Mouse (Mus musculus): ENCODE results near the gene Acaca.
"Not testable (repeated sequence)": the region's sequence is repeated elsewhere in the genome, so short reads cannot be mapped to it uniquely, and the experiment has no call there.

The Acaca gene

DNA sequence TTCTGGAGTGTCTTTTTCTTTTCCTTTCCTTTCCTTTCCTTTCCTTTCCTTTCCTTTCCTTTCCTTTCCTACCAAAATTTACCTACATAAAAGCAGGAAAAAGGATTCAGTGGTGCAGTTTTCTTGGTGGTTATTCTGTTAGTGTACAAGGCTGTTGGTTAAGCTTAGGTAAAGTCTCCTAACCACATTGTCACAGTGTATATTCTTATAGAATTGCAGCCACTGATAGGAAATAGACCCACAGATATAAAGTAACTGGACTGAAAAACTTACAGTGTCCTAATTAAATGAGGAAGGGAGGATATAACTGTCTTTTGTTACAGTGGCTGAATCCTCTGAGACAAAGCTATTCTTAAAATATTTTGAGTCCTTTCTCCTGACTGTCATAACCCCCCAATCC is 202.9 kb downstream of the Acaca start:
- no peak for DNase-seq (ENCODE audit: low read depth, low spot score)

DNA sequence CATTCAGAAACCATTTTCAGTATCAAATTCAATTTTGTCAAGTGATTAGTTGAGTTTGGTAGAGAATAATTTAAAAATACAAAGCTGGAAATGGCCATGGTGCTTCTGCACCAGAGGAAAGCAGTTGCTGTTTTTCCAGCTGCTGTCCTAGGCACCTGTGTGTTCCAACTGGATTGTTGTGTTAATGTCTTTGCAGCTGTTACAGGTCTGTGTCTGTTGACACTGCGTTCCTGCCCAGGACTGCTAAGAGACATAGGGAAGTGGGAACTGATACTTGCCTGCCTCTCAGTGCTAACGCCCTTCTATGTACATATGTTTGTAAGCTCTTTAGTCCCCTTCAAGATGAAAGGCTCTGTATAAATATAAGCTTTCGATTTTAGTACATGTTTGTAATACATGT is 203.4 kb downstream of the Acaca start:
- DNase-seq (ENCODE audit: low read depth, low spot score) = no peak

DNA sequence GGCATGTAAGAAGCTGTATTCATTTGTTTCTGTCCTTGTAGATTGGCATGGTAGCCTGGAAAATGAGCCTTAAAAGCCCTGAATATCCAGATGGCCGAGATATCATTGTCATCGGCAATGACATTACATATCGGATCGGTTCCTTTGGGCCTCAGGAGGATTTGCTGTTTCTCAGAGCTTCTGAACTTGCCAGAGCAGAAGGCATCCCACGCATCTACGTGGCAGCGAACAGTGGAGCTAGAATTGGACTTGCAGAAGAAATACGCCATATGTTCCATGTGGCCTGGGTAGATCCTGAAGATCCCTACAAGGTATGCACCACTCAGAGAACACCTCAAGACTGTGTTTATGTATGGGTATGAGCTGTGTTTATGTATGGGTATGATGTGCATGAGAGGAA is 208.8 kb downstream of the Acaca start:
- not testable (repeated sequence) for DNase-seq (ENCODE audit: low read depth, low spot score)

DNA sequence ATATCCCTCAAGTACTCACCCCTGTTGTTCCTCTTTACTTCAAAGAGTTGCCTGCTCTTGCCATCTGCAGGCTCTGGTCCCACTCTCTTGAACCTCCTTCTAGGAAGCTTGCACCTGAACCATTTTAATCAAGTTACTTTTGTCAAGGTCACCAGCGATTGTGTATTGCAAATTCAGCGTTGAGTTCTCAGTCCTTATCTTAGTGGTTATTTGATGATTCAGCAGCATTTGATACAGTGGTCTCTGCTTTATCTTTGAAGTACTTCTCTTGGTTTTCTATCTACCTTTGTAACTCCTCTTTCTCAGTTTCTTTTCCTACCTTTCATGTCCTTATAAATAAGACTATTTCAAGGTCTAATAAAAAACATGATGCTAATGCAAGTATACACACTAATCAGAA is 211.2 kb downstream of the Acaca start:
- DNase-seq (ENCODE audit: low read depth, low spot score) = no peak

DNA sequence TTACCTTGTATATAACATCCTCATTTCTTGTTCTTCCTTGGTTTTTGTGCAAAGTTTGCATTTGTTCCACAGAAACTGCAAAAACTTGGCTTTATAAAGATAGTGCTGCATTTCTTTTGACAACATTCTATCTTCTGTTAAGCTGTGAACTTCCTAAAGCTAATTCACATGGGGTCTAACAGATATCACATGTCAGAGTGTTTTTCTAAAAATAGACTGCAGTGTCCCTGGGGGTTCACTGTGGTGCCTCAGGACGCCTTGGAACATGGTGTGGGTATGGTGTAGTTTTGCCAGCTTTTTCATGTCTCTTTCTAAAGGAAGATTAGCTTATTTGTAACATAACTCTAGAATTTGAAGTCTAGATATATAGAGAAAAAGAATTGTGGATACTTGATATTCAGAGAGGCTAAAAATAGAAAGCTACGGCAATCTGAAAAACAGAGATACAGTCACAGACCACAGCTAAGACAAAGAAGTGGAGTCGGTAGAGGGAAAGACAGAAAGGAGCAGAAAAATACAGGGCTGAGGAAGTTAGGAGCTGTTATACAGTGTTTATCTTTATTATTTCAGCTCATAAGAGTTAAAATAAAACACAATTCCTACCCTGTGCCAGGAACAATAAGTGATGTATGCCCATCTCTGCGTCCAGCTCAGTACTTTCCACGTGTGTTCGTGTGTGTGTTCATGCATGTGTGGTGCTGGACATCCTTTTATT is 215.2 kb downstream of the Acaca start:
- DNase-seq (ENCODE audit: low read depth, low spot score) = no peak

DNA sequence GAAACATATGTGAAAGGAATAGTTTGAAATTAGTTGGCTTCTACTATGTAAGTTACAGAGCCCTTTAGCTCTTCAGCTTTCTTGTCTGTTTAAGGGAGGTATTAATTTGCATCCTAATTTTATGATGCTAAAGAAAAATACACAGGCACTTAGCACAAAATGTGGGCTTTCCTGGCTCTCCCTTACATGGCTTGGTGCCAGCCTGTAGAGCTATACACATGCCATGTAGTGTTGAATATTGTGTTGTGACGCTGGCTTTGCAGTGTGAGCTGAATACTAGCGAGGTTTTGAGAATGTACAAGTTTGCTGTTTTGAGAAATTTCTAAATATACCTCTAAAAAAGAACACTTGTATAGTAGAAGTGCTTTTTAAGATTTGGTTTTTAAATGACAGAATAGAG is 218.3 kb downstream of the Acaca start:
- no peak for DNase-seq (ENCODE audit: low read depth, low spot score)

DNA sequence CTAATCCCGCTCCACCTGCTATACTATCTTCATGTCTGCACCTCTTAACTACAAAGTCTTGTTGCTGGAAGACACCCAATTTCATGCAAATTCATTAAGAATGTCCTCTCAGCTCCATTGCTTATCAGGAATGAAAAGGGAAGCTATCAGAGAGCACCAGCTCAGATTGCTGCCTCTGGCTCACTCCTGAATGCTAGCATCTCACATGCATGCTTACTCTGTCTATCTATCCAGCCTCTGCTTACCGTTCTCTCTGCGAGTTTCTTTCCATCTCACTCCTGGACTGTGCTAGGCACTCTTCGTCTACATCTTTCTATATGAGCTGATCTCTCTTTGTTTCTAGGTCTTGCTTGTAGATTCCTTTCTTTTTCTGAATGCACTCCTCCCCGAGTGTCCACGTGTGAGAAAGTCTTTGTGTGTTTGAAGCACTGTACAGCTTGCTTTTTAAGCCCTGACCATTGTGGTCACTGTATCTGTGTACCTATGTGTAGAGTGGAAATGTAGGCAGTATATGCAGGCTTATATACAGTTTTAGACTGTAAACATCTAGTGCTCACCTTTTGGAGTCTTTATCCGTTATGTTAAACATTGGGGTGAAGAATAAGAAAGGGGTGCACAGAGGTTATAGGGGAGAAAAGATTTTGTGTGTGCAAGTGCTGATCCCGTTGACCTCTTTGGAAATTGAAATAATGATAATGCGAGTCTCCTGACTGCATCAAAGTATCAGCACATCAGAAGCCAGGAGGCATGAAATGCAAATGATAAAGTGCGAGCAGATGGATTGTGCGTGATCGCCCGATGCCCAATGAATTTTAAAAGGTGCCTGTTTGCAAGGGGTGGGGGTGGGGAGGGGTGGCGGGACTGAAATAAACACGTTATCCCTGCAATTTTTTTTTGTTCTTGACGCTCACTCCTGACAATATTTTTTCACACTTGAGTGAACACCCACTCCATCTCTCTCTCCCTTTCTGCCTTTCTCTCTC is 219.7 kb downstream of the Acaca start:
- DNase-seq (ENCODE audit: low read depth, low spot score) = no peak

DNA sequence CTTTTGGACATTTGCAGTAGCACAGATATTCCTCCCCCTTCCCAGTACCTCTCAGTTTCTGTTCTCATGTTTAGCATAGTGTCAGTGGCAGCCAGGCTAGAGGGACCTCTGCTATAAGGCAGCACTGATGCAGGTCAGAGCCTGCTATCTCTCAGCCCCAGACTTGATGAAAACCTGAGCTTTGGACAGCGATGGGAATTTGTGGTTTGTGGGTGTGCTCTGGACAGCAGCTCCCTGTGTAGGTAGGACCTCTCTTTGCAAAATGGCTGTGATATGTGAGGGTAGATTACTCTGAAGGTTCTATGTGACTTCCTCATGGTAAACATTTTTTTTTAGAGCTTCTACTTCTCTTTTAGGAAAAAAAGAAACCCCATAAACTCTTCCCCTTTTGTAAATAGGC is 221.7 kb downstream of the Acaca start:
- no peak for DNase-seq (ENCODE audit: low read depth, low spot score)

DNA sequence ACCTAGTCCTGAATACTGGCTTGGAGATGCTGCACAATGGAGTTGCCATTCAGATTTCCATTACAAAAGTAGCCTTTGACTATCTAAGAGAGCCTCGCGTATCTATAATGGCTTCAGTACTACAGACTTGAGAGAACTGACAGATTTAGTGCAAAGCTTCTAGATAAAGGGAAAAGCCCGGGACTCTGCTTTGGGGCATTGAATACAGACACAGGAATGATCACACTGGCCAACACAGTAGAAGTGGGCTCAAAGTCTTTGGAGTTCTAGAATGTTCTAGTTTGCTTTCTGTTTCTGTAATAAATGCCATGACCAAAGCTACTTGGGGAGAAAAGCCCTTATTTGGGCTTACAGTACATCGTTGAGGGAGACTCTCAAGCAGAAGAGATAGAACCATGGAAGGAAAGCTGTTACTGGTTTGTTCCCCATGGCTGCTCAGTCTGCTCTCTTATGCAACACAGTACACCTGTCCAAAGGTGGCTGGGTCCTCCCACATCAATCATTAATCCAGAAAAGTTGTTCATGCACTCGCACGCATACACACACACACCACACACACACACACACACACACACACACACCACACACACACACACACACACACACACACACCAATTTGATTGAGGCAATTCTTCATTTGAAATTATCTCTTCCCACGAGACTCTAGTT is 223.7 kb downstream of the Acaca start:
- DNase-seq (ENCODE audit: low read depth, low spot score) = no peak

DNA sequence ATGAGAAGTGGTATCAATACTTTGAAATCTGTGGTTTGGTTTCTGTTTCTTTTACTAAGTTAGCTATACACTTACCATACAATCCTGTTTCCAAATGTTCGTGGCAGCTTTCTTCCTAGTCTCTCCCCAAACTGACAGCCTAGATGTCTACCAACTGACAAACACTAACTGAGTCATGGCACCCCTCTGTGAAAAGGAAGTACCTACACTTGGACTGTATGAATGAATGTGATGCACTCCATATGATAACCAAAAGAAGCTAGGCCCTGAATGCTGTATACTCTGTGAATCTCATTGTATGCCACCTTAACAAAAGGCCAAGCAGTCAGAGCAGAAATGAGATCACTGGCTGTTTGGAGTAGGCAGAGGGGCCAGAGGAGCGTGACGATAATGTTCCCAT is 227.8 kb downstream of the Acaca start:
- no peak for DNase-seq (ENCODE audit: low read depth, low spot score)

DNA sequence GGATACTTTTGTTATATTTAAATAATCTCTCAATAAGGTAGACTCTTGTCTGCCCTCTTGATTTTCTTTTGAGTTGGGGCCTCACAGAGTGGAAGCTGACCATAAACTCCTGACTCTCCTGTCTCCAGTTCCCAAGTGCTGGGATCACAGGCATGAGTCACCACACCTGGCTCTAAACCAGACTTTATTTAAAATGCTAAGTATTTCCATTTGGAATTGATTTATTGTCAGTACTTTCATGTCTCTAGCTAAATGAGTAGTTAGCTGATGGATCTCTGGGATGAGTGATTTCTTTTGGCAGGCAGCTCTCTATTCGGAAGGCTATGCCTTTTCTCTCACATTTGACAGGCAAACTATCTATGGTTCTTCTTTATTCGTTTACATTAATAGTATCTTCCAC is 228.3 kb downstream of the Acaca start:
- DNase-seq (ENCODE audit: low read depth, low spot score) = no peak

DNA sequence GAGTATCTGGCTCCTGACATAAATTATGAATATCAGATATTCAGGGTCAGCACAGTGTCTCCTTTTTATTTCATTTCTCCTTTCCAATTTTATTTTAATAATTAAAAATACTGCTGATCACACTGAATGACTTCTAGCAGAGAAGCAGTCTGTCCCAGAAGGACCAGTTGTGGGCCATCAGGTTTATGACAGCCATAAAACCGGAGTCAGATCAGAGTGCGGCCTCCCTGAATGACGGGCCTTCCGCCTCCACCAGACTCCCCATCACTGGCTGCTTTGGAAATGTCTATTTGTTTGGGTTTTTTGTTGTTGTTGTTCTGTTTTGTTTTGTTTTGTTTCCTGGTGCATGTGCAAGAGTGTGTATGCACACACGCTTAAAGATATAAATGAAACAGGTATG is 232.1 kb downstream of the Acaca start:
- no peak for DNase-seq (ENCODE audit: low read depth, low spot score)

DNA sequence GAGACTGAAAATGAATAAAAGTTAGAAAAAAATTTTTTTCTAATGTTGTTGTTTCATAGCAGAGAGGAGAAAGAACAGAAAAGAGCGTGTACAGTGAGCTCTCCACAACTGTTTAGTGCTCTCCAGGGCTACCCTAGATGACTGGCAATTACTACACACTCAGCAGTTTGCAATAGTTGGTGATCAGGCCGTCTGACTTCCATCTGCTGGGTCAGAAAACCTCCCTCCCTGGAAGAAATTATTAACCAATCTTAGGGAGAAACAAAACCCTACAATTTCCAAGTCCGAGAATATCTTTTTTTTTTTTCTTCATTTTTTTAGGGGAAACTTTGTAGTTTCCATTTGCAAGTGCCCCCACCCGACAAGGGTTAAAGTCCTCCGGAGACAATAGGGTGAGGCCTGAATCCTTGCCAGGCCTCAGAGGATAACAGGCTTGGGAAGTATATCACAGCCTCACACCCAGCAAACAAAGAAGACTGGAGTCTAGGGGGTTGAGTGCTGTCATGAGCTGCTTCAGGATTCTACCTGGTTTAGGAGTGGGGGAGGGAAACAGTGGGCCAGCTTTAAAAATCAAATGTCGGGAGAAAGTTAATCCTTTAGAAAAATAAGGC is 233.3 kb downstream of the Acaca start:
- DNase-seq (ENCODE audit: low read depth, low spot score) = no peak

DNA sequence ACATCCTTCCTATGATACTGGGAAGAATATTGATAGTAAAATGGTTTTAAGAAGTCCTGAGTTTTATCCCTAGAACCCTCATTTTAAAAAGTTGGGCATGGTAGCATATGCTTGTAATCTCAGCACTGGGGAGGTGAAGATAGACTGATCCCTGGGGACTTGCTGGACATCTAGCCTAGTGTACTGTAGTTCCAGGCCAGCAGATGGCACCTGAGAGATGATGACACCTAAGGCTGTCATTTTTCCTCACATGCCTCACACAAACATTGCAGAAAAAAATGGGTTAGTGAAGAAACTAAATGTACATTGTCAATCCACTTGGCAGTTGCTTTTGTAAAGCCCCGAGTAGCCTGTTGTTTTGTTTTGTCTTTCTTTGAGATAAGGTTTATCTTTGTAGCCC is 235.8 kb downstream of the Acaca start:
- DNase-seq (ENCODE audit: low read depth, low spot score) = no peak

DNA sequence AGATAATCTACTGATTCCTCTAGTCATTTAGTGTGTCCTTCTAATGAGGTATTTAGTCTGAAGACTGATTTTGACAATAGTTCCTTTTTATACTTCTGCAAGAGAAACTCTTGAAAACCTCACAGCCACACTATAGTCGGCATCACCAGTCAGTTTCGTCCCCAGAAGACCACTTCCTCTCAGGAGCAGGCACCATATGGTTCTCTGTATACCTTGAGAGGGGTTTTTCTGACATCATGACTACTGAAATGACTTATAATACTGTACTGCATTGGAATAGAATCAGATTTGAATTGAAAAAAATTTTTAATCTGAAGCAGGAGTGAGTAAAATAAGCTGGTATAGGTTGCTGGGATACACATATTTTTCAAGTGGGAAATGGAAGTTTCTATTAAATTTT is 239.4 kb downstream of the Acaca start:
- no peak for DNase-seq (ENCODE audit: low read depth, low spot score)

DNA sequence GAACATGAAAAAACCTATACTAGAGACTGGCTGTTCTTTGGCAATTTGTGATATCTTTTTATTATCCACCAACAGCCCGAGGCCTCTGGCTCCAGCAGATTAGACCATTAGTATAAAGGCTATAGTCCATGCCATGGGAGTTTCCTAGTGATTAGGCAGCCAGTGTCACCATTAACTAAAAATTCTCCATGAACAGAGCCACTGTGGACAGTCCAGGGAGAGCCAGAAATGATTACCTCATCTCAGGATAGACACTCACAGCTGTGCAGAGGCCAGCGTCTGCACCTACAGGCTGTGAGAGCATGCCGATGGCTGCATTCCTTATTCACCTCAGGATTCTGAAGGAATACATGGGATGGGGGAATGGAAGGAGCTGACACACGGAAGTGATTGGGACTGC is 243.7 kb downstream of the Acaca start:
- DNase-seq (ENCODE audit: low read depth, low spot score) = no peak

DNA sequence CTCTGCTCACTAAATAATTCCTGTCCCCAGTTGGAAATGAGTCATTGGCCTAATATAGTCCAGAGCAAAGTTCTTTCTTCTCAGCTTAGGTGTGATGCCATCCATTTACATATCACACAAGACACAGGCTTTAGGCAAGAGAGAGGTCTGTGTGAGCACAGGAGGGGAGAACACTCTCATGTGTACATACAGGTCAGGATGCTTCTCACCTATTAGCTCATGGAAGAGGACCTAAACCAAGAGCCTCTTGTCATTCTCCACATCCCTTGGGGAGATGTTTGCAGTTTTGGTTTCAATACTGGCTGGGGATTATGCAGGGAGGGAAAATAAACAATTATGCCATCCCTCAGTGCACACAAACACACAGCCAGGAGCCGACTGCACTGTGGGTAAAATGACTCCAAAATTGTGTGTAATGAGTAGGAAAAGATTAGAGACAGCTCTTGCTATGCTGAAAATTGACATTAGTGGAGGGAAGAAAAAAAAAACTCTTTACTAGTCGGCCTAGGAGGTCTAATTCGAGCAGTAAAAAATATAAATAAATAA is 246.6 kb downstream of the Acaca start:
- no peak for DNase-seq (ENCODE audit: low read depth, low spot score)

DNA sequence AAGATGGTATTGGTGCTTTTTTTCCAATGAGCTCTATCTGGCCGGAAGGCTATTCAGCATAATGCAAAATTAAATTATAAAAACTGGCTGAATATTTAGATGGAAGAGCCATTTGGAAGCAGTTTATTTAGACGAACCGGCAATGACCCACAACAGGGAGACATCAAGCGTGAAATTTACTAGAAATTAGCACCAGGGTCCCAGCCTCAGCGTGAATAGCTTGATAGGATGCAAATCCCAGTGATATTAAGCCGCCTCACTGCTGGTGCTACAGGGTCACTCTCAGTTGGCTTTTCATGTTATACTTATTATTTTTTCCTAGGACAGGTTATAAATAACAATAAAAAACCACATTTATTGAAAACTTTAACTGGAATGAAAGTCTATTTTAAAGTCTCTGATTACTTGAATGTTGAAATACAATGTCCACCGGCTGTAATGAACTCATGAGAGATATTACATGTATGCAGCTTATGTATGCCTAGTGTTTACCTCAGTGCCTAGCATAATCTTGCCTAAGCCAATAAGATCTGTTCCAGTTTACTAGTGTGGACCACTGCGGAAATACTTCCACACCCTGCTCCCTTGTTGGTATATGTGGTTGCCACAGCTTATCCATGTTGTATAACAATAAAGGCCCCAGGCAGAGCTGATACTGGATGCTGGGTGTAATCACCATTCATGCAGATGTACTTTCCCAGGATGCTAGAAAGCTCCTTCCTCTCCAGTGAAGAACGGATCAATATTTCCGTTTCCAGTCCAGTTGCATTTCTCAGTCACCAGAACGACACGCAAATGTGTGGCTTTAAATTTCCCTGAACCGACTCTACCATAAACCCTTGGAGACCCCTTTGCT is 247.3 kb downstream of the Acaca start:
- DNase-seq (ENCODE audit: low read depth, low spot score) = no peak

DNA sequence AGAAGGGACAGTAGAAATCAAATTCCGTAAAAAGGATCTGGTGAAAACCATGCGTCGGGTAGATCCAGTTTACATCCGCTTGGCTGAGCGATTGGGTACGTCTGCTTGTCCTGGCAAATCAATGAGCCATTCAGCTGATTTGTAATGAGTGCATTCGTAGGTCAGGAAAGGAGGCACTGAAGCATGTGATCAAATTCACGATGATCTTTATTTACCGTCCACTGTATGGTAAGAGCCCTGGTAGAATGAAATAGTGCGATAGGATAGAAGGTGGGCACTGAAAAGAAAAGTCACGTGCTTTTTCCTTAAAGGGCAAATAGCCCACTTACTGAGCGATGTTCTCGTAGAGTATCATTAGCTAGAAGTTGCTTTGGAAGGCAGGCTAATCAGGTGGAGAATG is 253.0 kb downstream of the Acaca start:
- no peak for DNase-seq (ENCODE audit: low read depth, low spot score)

DNA sequence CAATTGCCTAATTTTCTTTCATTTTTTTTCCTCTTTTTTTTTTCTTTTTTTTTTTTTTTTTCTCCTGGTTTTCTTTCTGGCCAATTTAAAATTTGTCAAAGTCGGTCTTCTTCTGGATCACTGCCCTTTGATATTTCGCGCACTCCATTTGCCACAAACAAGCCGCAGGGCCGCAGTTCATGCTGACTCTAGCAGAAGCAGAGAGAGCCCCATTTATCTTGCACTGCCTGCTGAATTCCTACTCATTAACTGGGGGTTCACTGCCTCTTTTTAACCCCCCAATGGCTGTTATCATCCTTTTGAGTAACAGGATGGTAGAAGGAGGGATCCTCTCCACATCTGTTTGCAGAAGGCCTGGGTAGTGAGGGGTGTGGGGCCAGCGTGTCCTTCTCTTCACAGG is 254.4 kb downstream of the Acaca start:
- no peak for DNase-seq (ENCODE audit: low read depth, low spot score)

DNA sequence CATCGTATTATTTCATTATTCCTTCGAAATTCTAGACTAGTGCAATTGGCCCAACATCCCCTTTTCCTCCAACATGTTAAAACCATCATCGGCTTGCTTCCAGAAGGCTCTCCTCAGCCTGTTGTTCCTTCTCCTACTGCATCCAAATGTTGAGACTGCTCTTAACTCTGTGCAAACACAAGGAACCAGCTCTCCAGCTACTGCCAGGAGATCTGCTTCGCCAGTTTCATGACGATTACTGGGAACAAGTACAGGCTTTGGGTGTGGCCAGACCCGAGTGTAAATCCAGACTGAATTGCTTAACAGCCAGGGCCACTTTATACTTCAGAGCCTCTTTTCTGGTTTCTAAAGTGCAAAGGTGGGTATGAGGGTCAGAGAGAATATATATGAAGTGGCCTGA is 259.9 kb downstream of the Acaca start:
- DNase-seq (ENCODE audit: low read depth, low spot score) = peak; percentile 8

All from telencephalon, adult 2 months (tissue).